Mouse (Mus musculus) cerebellum, adult 11 months (tissue): ENCODE data around the gene Mdm2.

Experiments
- DNase-seq: peaks from one replicate; pipeline ENCODE4 v3.0.0; 2022

The Mdm2 gene

GRCm38 (mm10) chr10:117666947-117667630, 43.5 kb downstream of the Mdm2 start:
- DNase-seq = no peak

DNA sequence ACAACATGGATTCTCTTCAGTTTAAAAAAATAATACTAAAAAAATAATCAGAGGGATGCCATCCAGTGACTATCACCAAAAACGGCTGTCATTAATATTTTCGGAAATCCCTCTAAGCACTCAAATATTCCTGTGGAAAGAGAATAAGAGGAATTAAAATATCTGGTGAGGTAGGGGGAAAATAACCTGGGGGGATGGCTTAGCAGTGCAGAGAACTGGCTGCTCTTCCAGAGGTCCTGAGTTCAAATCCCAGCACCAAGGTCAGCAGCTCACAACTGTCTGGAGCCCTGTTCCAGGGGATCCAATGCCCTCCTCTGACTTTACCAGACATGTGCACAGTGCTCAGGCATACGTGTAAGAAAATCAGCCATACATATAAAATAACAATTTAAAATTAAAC, 44.2 kb downstream of the Mdm2 start:
- no peak for DNase-seq

GRCm38 (mm10) chr10:117665376-117666275, 44.9 kb downstream of the Mdm2 start:
- no peak for DNase-seq

DNA sequence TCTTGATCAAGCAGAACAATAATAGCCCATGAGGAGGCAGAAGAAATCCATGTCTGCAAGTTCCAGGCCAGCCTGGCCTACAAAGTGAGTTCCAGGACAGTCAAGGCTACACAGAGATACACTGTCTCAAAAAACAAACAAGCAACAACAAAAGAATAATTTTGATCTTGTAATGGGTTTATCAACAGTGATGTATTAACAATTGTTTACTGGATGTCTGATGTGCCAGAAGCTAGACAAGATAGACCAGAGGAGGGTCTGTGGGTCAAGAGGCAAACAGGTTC, 45.7 kb downstream of the Mdm2 start:
- no peak for DNase-seq

DNA sequence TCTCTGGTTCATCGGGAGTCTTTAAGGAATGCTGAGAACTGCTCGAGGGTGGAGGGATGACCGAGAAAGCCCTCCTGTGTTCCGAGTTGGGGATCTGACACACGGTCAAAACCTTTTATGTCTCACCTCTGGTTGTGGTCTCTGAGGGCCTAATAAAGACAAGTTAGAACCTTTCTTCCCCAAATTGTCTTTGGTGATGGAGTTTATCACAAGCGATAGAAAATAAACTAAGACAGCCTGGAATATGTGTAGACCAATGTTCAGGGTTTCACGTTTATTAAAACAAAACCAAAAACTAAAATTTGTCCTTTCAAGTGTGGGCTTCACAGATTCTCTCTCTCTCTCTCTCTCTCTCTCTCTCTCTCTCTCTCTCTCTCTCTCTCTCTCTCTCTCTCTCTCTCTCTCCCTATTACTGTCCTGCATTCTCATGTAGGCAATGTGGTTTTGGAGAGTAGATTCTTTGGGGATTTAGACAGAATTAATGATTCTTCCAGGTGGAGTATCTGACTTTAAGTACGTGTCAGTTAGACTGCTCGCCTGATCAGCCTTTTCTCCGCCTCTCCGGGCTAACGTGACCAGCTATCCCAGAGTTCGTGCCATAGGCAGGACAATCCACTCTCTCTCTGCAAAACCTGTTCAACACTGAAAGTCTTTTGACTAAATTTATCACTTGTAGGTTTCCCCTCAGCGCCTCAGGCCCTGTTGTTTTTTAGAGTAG, 46.2 kb downstream of the Mdm2 start:
- DNase-seq = no peak

GRCm38 (mm10) chr10:117663865-117664200, 46.7 kb downstream of the Mdm2 start:
- no peak for DNase-seq

GRCm38 (mm10) chr10:117663056-117663864, 47.3 kb downstream of the Mdm2 start:
- DNase-seq = no peak

DNA sequence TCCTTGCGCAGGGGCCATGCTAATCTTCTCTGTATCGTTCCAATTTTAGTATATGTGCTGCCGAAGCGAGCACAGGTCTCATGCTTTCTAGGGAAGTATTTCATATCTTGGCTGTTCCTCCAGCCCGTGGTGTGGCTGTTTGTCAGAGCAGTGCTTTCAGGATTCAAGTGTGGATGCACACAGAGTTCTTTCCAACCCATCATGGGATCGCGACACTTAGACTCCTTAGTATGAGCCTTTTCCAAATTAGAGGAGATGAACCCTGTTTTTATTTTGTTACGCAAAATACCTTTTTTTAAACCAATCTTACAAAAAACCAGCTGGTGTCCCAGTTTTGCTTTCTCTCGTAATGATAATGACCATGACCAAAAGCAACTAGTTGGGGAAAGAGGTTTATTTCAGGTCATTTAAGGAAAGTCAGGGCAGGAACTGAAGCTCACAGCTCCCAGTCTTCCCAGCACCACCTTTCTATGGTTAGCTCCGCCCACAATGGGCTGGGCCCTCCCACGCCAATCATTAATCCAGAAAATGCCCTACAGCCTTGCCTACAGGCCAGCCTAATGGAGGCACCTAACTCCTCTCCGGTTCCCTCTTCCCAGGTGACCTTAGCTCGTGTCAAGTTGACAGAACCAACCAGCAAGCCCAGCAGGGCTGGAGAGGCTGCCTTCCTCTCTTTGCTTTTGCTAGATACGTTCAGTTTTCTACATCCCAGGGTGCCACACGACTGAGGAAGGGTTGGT, 48.1 kb downstream of the Mdm2 start:
- no peak for DNase-seq

DNA sequence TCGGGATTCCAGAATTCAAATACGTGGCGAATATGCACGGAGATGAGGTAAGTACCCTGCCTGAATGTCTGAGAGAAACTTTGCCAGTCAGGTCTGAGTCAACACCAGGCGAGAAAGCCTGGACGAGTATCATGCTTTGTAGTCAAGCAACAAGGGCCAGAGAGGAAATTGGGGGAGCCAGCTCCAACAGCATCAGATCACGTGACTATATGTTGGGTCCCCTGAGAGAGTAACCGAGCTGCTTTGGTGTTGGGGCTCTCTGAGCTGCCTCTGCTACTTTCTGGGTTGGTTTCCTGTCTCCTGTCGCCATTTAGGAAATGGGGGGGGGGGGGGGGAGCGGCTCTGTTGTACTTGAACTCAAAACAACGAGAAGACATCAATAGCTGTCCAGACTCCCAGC, 50.7 kb downstream of the Mdm2 start:
- no peak for DNase-seq

- no peak for DNase-seq
These were observed 51.1 kb downstream of the Mdm2 start for GRCm38 (mm10) chr10:117659430-117659813.

- DNase-seq = no peak
These were observed 51.8 kb downstream of the Mdm2 start for GRCm38 (mm10) chr10:117658522-117659429.

GRCm38 (mm10) chr10:117657659-117658306, 52.8 kb downstream of the Mdm2 start:
- DNase-seq = no peak

GRCm38 (mm10) chr10:117656985-117657658, 53.4 kb downstream of the Mdm2 start:
- no peak for DNase-seq

- DNase-seq = no peak
These were observed 53.9 kb downstream of the Mdm2 start for GRCm38 (mm10) chr10:117656662-117656962.

GRCm38 (mm10) chr10:117655908-117656661, 54.5 kb downstream of the Mdm2 start:
- DNase-seq = no peak

- DNase-seq = no peak
These were observed 55.1 kb downstream of the Mdm2 start for GRCm38 (mm10) chr10:117655460-117655859.

- no peak for DNase-seq
These were observed 55.9 kb downstream of the Mdm2 start for GRCm38 (mm10) chr10:117654576-117655123.

GRCm38 (mm10) chr10:117653779-117654173, 56.8 kb downstream of the Mdm2 start:
- no peak for DNase-seq
